Mouse (Mus musculus): ENCODE measurements at regions not wholly inside any gene's neighbourhood (a gene's known extent, or its start where the extent isn't known, plus 50 kb on each side); places are given as distances from the start of the nearest gene placed in this dataset.

GRCm38 (mm10) chr11:31780969-31781368 is 91.0 kb upstream of the Cpeb4 start:
- TF ChIP-seq POLR2A (IDR thresholded peaks at IDR 0.05; ENCODE audit: borderline replicate concordance, extremely low read depth, low read depth, low read length) = no peak
- TF ChIP-seq CTCF (IDR thresholded peaks at IDR 0.05; ENCODE audit: insufficient read depth, low read length) = no peak
